Mouse (Mus musculus) urinary bladder, postnatal 4 days (tissue): ENCODE measurements around the gene Eefsec.

ENCODE experiments used
- DNase-seq, 2 experiments: peaks; one replicate each; pipeline ENCODE4 v3.0.0; 2021 to 2022; ENCODE audit warnings: low spot score in 2 of 2

Eefsec gene

DNA sequence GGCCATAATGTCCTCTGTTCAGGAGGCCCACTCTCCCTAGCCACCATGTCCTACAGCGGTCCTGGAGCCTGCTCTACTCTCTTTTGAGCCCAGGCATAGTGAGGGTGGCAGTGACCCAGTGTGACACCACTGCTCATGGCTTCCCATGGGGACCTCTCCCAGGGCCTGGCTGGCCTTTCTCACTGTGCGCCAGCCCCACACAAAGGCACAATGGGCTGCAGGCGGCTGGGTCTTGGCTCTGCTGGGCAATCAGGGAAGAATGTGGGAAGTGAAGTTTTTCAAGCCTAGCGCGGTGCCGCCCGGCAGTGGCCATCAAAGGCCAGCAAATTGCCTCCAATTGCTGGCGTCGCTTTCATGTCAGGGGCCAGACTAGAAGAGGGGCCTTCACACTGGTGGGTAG lies 184.2 kb downstream of the Eefsec start:
- no peak for DNase-seq

GRCm38 (mm10) chr6:88260645-88261044 lies 185.7 kb downstream of the Eefsec start:
- DNase-seq, result no peak

- no peak for DNase-seq
These were observed 186.7 kb downstream of the Eefsec start for GRCm38 (mm10) chr6:88259621-88260020.

DNA sequence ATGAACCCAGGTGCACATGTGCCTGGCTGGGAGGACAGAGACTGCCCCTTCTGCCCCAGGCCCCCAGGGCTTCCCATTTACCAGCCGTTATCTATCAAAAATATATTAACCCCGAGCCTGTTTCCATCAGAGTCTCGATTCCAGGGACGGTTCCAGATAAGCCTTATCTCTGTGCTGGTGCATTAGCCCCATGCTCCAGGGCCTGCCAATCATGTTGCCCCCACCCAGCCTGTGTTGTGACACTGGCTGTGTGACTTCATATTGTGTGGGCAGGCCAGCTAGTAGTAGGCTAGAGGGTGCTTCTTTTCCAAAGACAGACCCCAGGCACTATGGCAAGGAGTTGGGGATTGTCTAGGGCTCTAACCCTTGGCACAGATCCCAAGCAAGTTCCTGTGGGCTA lies 190.9 kb downstream of the Eefsec start:
- no peak for DNase-seq

GRCm38 (mm10) chr6:88254082-88254481 lies 192.3 kb downstream of the Eefsec start:
- no peak for DNase-seq

DNA sequence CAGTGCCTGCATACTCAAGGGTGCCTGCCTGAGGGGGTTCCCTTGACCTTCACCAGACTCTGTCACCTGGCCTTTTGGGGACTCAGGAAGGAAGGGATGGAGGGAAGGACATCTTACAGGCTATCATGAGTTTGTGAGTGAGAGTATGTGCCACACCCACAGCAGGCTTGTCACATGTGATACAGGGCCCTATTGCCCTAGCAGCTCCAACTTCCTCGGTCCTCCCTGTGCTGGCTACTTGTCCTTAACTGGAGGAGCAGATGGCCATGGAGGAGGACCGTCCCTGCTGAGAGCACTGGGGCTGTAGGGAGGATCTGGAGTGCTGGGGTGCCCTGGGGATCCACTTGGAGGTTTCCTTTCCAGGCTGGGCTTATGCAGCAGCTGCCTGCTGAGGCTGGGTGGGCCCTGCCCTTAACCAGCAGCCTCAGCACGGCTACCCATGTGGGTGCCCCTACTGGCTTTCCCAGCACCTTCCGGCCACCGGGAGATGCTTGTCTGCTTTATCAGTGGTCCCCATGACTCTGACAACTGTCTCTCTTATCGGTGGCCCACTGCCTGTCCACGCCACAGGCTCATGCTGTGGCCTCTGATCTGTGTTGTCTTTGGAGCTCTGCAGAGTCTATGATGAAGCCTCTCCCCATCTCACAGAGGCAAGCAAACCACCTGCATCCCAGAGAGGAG lies 194.4 kb downstream of the Eefsec start:
- DNase-seq, result no peak

GRCm38 (mm10) chr6:88251396-88251795 lies 194.9 kb downstream of the Eefsec start:
- no peak for DNase-seq

DNA sequence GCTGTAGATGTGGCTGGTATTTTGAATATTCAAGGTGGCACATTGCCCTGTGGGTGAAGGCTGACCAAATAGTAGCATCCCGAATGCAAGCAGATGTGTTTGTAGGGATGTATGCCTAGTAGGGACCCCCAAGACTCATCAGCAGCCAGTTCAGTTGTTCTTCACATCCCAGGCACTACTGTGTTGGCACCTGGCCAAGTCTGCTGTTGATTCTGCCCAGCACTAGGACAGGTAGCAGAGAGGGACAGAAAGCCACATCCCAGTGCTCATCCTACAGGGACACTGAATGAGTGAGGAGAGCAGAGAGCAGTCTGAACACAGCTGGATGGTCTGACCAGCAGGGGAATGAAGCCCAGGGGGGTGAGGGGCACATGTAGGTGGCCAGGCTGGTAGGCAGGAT lies 197.1 kb downstream of the Eefsec start:
- DNase-seq, result no peak

DNA sequence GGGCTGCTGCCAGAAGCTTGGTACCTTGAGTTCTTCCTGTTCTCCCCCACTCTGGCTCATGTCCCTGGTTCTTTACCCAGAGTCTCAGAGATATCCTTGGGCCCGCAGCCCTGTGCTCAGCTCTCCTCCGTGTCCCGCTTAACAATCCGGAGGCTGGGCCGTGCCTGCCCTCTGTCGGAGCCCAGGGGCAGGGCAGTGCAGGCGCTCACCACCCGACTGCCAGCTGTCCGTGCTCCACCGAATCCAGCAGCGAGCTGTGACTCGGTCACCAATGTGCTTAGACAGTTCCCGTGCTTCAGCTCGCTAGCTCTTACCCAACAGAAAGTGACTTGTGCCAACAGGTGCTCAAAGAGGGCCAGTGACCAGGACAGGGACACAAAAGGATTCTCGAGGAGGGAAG lies 203.7 kb downstream of the Eefsec start:
- peak; percentile 58 to 67 for DNase-seq

DNA sequence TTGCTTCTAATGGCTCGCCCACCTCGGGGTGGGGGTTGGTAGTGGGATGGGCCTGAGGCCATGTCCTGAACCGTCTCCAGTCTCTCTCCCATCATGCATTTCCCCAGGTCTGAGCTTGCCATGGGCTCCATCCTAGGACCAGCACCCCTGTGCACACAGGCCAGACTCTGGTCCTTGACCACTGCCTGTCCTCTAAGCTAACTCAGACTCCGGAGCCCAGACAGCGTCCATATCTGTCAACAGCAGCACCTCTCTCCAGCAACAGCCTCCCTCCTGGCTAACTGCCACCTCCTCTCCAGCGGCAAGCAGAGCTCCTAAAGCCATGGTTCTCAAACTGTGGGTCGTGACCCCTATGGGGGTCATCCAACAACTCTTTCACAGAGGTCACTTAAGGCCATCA lies 209.8 kb downstream of the Eefsec start:
- no peak for DNase-seq

GRCm38 (mm10) chr6:88235983-88236382 lies 210.4 kb downstream of the Eefsec start:
- DNase-seq, result no peak

- no peak for DNase-seq
These were observed 210.9 kb downstream of the Eefsec start for GRCm38 (mm10) chr6:88235461-88235860.

DNA sequence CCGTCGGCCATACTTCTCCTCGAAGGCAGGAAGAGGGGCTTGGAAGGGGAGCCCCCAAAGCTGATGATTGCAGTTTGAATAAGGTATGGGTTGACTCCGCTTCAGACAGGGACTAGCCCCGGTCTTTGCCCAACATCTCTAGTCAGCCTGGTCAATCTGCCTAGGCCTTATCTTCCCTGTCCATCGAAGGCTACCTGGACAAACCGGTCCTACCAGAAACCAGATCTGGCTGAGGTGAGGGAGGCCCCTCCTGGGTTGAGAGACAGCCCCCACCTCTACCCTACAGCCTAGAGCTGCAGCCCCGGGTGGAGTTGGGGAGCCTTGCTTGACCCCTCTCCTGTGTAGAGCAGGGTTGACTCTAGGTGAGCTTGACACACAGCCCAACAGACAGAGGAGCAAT lies 212.3 kb downstream of the Eefsec start:
- DNase-seq, result peak in 1 of 2 experiments; percentile 69

DNA sequence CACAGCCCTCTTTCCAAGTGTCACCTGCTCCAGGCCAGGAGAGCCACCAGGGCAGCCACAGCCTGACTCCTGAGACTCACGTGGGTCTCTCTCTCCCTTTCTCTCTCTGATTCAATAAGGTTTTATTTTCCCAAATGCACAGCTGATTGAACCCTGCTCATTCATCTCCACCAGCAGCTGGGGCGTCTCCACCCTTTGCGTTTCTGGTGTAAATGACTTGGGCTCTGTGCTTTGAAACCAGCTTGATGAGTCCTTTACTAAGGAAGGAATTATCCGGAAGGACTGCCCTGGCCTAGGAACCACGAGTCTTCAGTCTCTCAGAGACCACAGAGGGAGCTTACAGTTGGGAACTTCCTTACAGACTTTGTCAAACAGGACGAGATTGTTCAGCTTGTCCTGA lies 214.1 kb downstream of the Eefsec start:
- DNase-seq, result no peak

GRCm38 (mm10) chr6:88231821-88232220 lies 214.5 kb downstream of the Eefsec start:
- no peak for DNase-seq

- no peak for DNase-seq
These were observed 217.1 kb downstream of the Eefsec start for GRCm38 (mm10) chr6:88229221-88229620.

DNA sequence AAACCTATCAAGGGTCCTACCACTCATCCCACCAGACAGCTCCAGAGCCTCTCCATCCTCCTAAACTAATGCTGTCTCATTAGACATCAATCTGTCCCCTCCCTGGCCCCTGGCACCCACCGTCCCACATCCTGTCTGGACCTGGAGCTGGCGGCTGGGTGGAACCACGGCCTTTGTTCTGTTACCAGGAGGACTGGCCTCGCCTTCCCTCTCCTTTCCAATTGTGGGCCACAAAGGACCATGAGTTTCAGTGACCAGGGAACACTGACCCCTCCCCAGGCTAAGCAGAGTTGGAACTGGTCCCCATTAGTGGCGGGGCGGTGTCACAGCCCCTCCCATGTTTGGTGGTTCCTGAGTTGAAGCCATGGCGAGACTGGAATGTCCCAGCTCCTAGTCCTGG lies 218.8 kb downstream of the Eefsec start:
- no peak for DNase-seq

- no peak for DNase-seq
These were observed 219.8 kb downstream of the Eefsec start for GRCm38 (mm10) chr6:88226570-88226994.

- no peak for DNase-seq
These were observed 224.4 kb downstream of the Eefsec start, which contains the start of gene Dnajb8 for GRCm38 (mm10) chr6:88221968-88222367. TSS of gene Dnajb8 (plus strand) at chr6:88222268.

- no peak for DNase-seq
These were observed 227.2 kb downstream of the Eefsec start for GRCm38 (mm10) chr6:88219094-88219493.

GRCm38 (mm10) chr6:88216199-88216598 lies 230.1 kb downstream of the Eefsec start:
- DNase-seq, result no peak

DNA sequence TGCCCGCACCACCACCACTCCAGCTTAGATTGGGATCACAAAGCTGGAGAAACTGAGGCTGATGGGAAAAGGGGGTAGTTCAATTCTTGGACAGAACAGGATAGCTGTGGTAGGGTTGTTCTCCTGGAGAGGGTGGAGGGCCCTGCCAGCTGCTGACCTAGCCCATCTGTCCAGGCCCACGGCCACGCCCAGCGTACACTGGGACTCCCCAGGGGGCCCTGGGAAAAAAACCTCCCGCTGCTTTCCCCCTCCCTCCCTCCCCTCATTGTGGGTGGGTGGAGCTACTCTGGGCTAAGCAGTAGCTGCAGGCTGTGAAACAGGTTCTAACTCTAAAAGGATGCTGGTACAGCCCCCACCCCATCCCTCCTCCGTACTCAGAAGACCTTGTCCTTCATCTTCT lies 230.5 kb downstream of the Eefsec start:
- DNase-seq, result no peak

- no peak for DNase-seq
These were observed 236.2 kb downstream of the Eefsec start for GRCm38 (mm10) chr6:88210182-88210581.

- DNase-seq, result no peak
These were observed 236.9 kb downstream of the Eefsec start for GRCm38 (mm10) chr6:88209453-88209852.
